Mouse (Mus musculus) forebrain, embryonic 10.5 days (tissue): ENCODE data around the gene Mog. TPM values are rescaled to one million over a fixed set of nuclear protein-coding genes. Genes with fewer than 3 reads are reported as not detected.
"Not testable (repeated sequence)": the region's sequence is repeated elsewhere in the genome, so short reads cannot be mapped to it uniquely, and the experiment has no call there.

Source experiments
- DNase-seq: peaks from one replicate; pipeline ENCODE4 v3.0.0-alpha.2; 2017; ENCODE audit warnings: low spot score; ENCODE audit errors: extremely low spot score
- H3K27ac ChIP-seq: fragments of 300-500 bp; sonication (generic); 2 replicates; pipeline ENCODE4 v1.5.1; 2016; ENCODE audit warnings: mild to moderate bottlenecking
- H3K27me3 ChIP-seq: fragments of 300-500 bp; sonication (generic); 2 replicates; pipeline ENCODE4 v1.6.1; 2016; ENCODE audit warnings: mild to moderate bottlenecking; ENCODE audit not compliant: poor library complexity, severe bottlenecking
- H3K36me3 ChIP-seq: fragments of 300-500 bp; sonication (generic); replicated peaks from 2 replicates; pipeline ENCODE4 v1.6.1; 2016; ENCODE audit warnings: mild to moderate bottlenecking, moderate library complexity
- H3K4me1 ChIP-seq: fragments of 300-500 bp; sonication (generic); 2 replicates; pipeline ENCODE4 v1.6.1; 2016
- H3K4me3 ChIP-seq: fragments of 300-500 bp; sonication (generic); 2 replicates; pipeline ENCODE4 v1.5.1; 2016; ENCODE audit warnings: mild to moderate bottlenecking, moderate library complexity
- H3K9me3 ChIP-seq: fragments of 300-500 bp; sonication (generic); 2 replicates; pipeline ENCODE4 v1.6.1; 2016; ENCODE audit warnings: mild to moderate bottlenecking, moderate library complexity
- WGBS: fragments of 180-500 bp; shearing (Covaris S2); methylation state at CpG from one replicate; pipeline ENCODE4 v1.1.7; 2016; 5-methylcytosine and 5-hydroxymethylcytosine counted together
- polyA plus RNA-seq: library from polyadenylated mRNA; unstranded; fragments of >200 nt; fragmentation: Nextera tagmentation; extraction: Ambion mirVana; gene quantifications from 2 replicates; pipeline ENCODE4 v1.2.1, GENCODE M21; 2016

Mog gene
- polyA plus RNA-seq, 1 experiment from 2014 or later: 0.16 TPM

GRCm38 (mm10) chr17:37000863-37001262 lies 22.3 kb downstream of the Mog start, which contains the start of gene Zfp57:
TSS of gene Zfp57 (plus strand) at chr17:37001163.
- H3K9me3 ChIP-seq: no peaks in the 10 kb centered on the region
- no peaks in the 10 kb centered on the region for H3K27me3 ChIP-seq
- H3K36me3 ChIP-seq: peaks cover 16% of the 10 kb centered on the region
- no peak for DNase-seq
- peak within 1 kb of the TSS; percentile 97 for H3K27ac ChIP-seq
- peak within 1 kb of the TSS; percentile 80 for H3K4me3 ChIP-seq
- WGBS: 94% methylated on average over 7 of the region's 7 CpGs
- peaks cover 23% of the 10 kb centered on the region for H3K4me1 ChIP-seq

- 83% methylated on average over 2 of the region's 2 CpGs for WGBS
- no peak for DNase-seq
- H3K27me3 ChIP-seq: no peaks in the 10 kb centered on the region
- no peaks in the 10 kb centered on the region for H3K36me3 ChIP-seq
- H3K27ac ChIP-seq: no peak overlapping the region
- peaks cover 16% of the 10 kb centered on the region for H3K4me1 ChIP-seq
- H3K4me3 ChIP-seq: no peak overlapping the region
- no peaks in the 10 kb centered on the region for H3K9me3 ChIP-seq
Measured at GRCm38 (mm10) chr17:36998477-36998876, 24.7 kb downstream of the Mog start.

GRCm38 (mm10) chr17:36997033-36997735 lies 26.0 kb downstream of the Mog start:
- H3K27me3 ChIP-seq: no peaks in the 10 kb centered on the region
- H3K4me3 ChIP-seq: no peak overlapping the region
- H3K9me3 ChIP-seq: no peaks in the 10 kb centered on the region
- 32% methylated on average over 7 of the region's 7 CpGs for WGBS
- H3K27ac ChIP-seq: no peak overlapping the region
- H3K36me3 ChIP-seq: no peaks in the 10 kb centered on the region
- DNase-seq: peak; percentile 78
- 0 out of 2 replicates have a peak, but pooled peaks cover 5% of the 10 kb centered on the region for H3K4me1 ChIP-seq

GRCm38 (mm10) chr17:36995448-36995847 lies 27.8 kb downstream of the Mog start:
- Histone ChIP-seq H3K4me1 (no peaks in the 10 kb centered on the region), H3K36me3 (no peaks in the 10 kb centered on the region), H3K9me3 (no peaks in the 10 kb centered on the region), H3K27ac (no peak overlapping the region), H3K4me3 (no peak overlapping the region), H3K27me3 (no peaks in the 10 kb centered on the region; the same call in 1 of the 2 replicates)
- DNase-seq: no peak
- 47% methylated on average over 3 of the region's 3 CpGs for WGBS

GRCm38 (mm10) chr17:36994528-36994927 lies 28.7 kb downstream of the Mog start:
- H3K9me3 ChIP-seq: no peaks in the 10 kb centered on the region
- H3K4me1 ChIP-seq: no peaks in the 10 kb centered on the region
- H3K4me3 ChIP-seq: no peak overlapping the region
- DNase-seq: no peak
- H3K36me3 ChIP-seq: no peaks in the 10 kb centered on the region
- H3K27ac ChIP-seq: no peak overlapping the region
- 84% methylated on average over 2 of the region's 2 CpGs for WGBS
- peaks cover 7% of the 10 kb centered on the region for H3K27me3 ChIP-seq

- H3K27ac ChIP-seq: no peak overlapping the region
- H3K27me3 ChIP-seq: peaks cover 14% of the 10 kb centered on the region
- no peak for DNase-seq
- H3K36me3 ChIP-seq: no peaks in the 10 kb centered on the region
- H3K4me3 ChIP-seq: no peak overlapping the region
- peaks cover under 1% of the 10 kb centered on the region; the same call in 1 of the 2 replicates for H3K4me1 ChIP-seq
- 85% methylated on average over 4 of the region's 4 CpGs for WGBS
- H3K9me3 ChIP-seq: no peaks in the 10 kb centered on the region
Measured at GRCm38 (mm10) chr17:36993770-36994325, 29.4 kb downstream of the Mog start.

- Histone ChIP-seq H3K4me1 (peaks cover 6% of the 10 kb centered on the region; the same call in 1 of the 2 replicates), H3K27me3 (peaks cover 27% of the 10 kb centered on the region), H3K27ac (no peak overlapping the region), H3K4me3 (no peak overlapping the region), H3K9me3 (no peaks in the 10 kb centered on the region), H3K36me3 (no peaks in the 10 kb centered on the region)
- DNase-seq: no peak
- 86% methylated on average over 3 of the region's 3 CpGs for whole genome bisulfite sequencing
Measured at GRCm38 (mm10) chr17:36992336-36993104, 30.7 kb downstream of the Mog start.

GRCm38 (mm10) chr17:36990630-36991029 lies 32.6 kb downstream of the Mog start:
- not testable (repeated sequence) for H3K36me3 ChIP-seq, H3K9me3 ChIP-seq, H3K27ac ChIP-seq, DNase-seq, H3K4me1 ChIP-seq, H3K4me3 ChIP-seq
- 90% methylated on average over 6 of the region's 6 CpGs for WGBS
- peaks cover 39% of the 10 kb centered on the region for H3K27me3 ChIP-seq

GRCm38 (mm10) chr17:36989437-36989836 lies 33.8 kb downstream of the Mog start, which contains the start of gene H2-M5:
TSS of gene H2-M5 (minus strand) at chr17:36989537.
- Histone ChIP-seq H3K27me3 (peaks cover 39% of the 10 kb centered on the region), H3K9me3 (no peaks in the 10 kb centered on the region), H3K4me1 (peaks cover 6% of the 10 kb centered on the region; the same call in 1 of the 2 replicates), H3K36me3 (no peaks in the 10 kb centered on the region), H3K4me3 (peak within 1 kb of the TSS; percentile 27), H3K27ac (no peak within 1 kb of the TSS)
- DNase-seq: no peak
- 14% methylated on average over 5 of the region's 5 CpGs for WGBS

- H3K9me3 ChIP-seq: no peaks in the 10 kb centered on the region
- H3K27ac ChIP-seq: no peak overlapping the region
- DNase-seq: no peak
- 5% methylated on average over 24 of the region's 24 CpGs for WGBS
- peaks cover 6% of the 10 kb centered on the region; the same call in 1 of the 2 replicates for H3K4me1 ChIP-seq
- H3K36me3 ChIP-seq: no peaks in the 10 kb centered on the region
- H3K4me3 ChIP-seq: peak overlapping the region; percentile 27
- peaks cover 39% of the 10 kb centered on the region for H3K27me3 ChIP-seq
Measured at GRCm38 (mm10) chr17:36988475-36988874, 34.7 kb downstream of the Mog start.

- Histone ChIP-seq H3K9me3 (no peaks in the 10 kb centered on the region), H3K36me3 (no peaks in the 10 kb centered on the region), H3K4me1 (peaks cover 19% of the 10 kb centered on the region), H3K27ac (no peak overlapping the region), H3K4me3 (no peak overlapping the region), H3K27me3 (peaks cover 42% of the 10 kb centered on the region)
- WGBS: 28% methylated on average over 5 of the region's 5 CpGs
- DNase-seq: no peak
Measured at GRCm38 (mm10) chr17:36982253-36983155, 40.7 kb downstream of the Mog start.

GRCm38 (mm10) chr17:36981845-36982244 lies 41.4 kb downstream of the Mog start:
- Histone ChIP-seq H3K4me1 (peaks cover 19% of the 10 kb centered on the region), H3K27me3 (peaks cover 35% of the 10 kb centered on the region), H3K4me3 (peak overlapping the region; percentile 27), H3K27ac (0 out of 2 replicates have a peak overlapping the region, but pooled peaks have one; percentile 31), H3K9me3 (no peaks in the 10 kb centered on the region), H3K36me3 (no peaks in the 10 kb centered on the region)
- WGBS: 2% methylated on average over 4 of the region's 4 CpGs
- DNase-seq: no peak
